In genomic region chr1:163208919-163209867, GRCm38 (mm10) we compare ENCODE assay signal across 21 mouse cellular contexts.
DNase-seq lines count a peak whose midpoint lies in the region; ATAC-seq and TF ChIP-seq lines count a peak whose summit lies in the region.
"Had no signal": no experiment of that assay in that cellular context is flagged by ENCODE, and none has a peak within 500 bp of the region (broad histone marks: within the 10 kb centered on the region; RNA-seq: fewer than 3 reads in every experiment).

No protein-coding gene starts in this region.

- no peak overlapping the region for H3K4me2 ChIP-seq in lung, postnatal 0 days (replicated peaks; ENCODE audit: low read depth, low read length)
- H3K4me2 ChIP-seq: forebrain, embryonic 13.5 days; heart, embryonic 12.5 days; hindbrain, embryonic 12.5 days; limb, embryonic 13.5 days; liver, embryonic 13.5 days had no signal

- CTCF ChIA-PET in Patski (lab: Charles Lee) = interaction anchor here (0.7 to 1.9 kb wide), 6 partner anchors 19 to 117 kb away, joined by 3 to 6 read pairs (median 4); no protein-coding TSS in a partner anchor

- no peak for TF ChIP-seq EP300 in lung, postnatal 0 days (IDR thresholded peaks at IDR 0.05)

- intact Hi-C loops in gastrocnemius, adult 2 months (cut with DNase I) = no loop called here

- H3K9me3 ChIP-seq in lung, postnatal 0 days (ENCODE audit: low read length) = no peaks in the 10 kb centered on the region
- H3K9me3 ChIP-seq: forebrain, embryonic 13.5 days; heart, embryonic 12.5 days; hindbrain, embryonic 12.5 days; limb, embryonic 13.5 days; liver, embryonic 13.5 days; midbrain, embryonic 10.5 days had no signal

- TF ChIP-seq CTCF in gastrocnemius, adult 2 months (IDR thresholded peaks at IDR 0.05) = no peak
- no peak for TF ChIP-seq CTCF in lung, postnatal 0 days (IDR thresholded peaks at IDR 0.05)
- TF ChIP-seq CTCF in Patski (IDR thresholded peaks at IDR 0.05) = peak; percentile 9
- no peak for TF ChIP-seq CTCF in embryonic fibroblast, embryonic 13.5 days (IDR thresholded peaks at IDR 0.05; ENCODE audit: borderline replicate concordance, insufficient read depth, low read length)

- ATAC-seq in lung, postnatal 0 days = no peak
- peak; percentile 98 for ATAC-seq in Patski
- ATAC-seq: activated CD4-positive, CD25-positive, alpha-beta regulatory T cell, adult 4 months; forebrain, embryonic 13.5 days had no signal

- no peak overlapping the region for H3K9ac ChIP-seq in lung, postnatal 0 days (replicated peaks; ENCODE audit: low read depth)
- H3K9ac ChIP-seq: forebrain, embryonic 13.5 days; heart, embryonic 12.5 days; hindbrain, embryonic 12.5 days; limb, embryonic 13.5 days; liver, embryonic 13.5 days had no signal

- in situ Hi-C loops in Patski (cut with MboI; ENCODE audit: low pct_unique_long_range_greater_than_20kb) = no loop called here

- no peak for TF ChIP-seq POLR2A in embryonic fibroblast, embryonic 13.5 days (IDR thresholded peaks at IDR 0.05; ENCODE audit: low read depth, low read length)

- 53% methylated on average over 14 of the region's 14 CpGs for WGBS in lung, postnatal 0 days

- no peaks in the 10 kb centered on the region for H3K27me3 ChIP-seq in lung, postnatal 0 days (replicated peaks; ENCODE audit: insufficient read depth, low read length)
- no peaks in the 10 kb centered on the region for H3K27me3 ChIP-seq in Patski
- H3K27me3 ChIP-seq: forebrain, embryonic 13.5 days; heart, embryonic 12.5 days; hindbrain, embryonic 12.5 days; limb, embryonic 13.5 days; liver, embryonic 13.5 days had no signal

- H3K36me3 ChIP-seq in lung, postnatal 0 days (ENCODE audit: insufficient read depth, low read length) = no peaks in the 10 kb centered on the region
- H3K36me3 ChIP-seq: heart, embryonic 12.5 days; hindbrain, embryonic 12.5 days; limb, embryonic 13.5 days; liver, embryonic 13.5 days; midbrain, embryonic 10.5 days had no signal

- no peak for DNase-seq in gastrocnemius, adult 2 months
- no peak for DNase-seq in gastrocnemius, postnatal 25 days
- DNase-seq in lung, postnatal 0 days (ENCODE audit: low spot score) = peak; percentile 11
- DNase-seq in lung, postnatal 14 days = no peak
- DNase-seq in Patski (ENCODE audit: low read depth, low spot score) = peak; percentile 91
- DNase-seq in spleen, postnatal 4 days (ENCODE audit: low spot score in 2 of 2) = no peak
- DNase-seq in adrenal gland, postnatal 4 days (ENCODE audit: low spot score in 2 of 2) = no peak
- DNase-seq: adrenal gland, postnatal 25 days; cerebellum, adult 18-20 months; cerebellum, postnatal 36 days; heart, postnatal 14 days; kidney, adult 8-10 months; liver, embryonic 13.5 days; thymus, postnatal 4 days had no signal

- POLR2A ChIA-PET in Patski (lab: Charles Lee) = interaction anchor here (0.6 kb wide), 1 partner anchor 24 kb away, joined by 3 read pairs; no protein-coding TSS in a partner anchor

- no peaks in the 10 kb centered on the region for H3K4me1 ChIP-seq in lung, postnatal 0 days (ENCODE audit: insufficient read depth, low read depth, low read length)
- H3K4me1 ChIP-seq in embryonic fibroblast, embryonic 13.5 days (ENCODE audit: control insufficient read depth, insufficient read depth, low read length) = peaks cover 2% of the 10 kb centered on the region; the same call in 1 of the 2 replicates
- H3K4me1 ChIP-seq: forebrain, embryonic 13.5 days; heart, embryonic 12.5 days; hindbrain, embryonic 12.5 days; liver, embryonic 13.5 days; midbrain, embryonic 10.5 days had no signal

- no peak overlapping the region for H3K4me3 ChIP-seq in gastrocnemius, adult 2 months
- no peak overlapping the region for H3K4me3 ChIP-seq in lung, postnatal 0 days (ENCODE audit: low read depth, low read length)
- no peak overlapping the region for H3K4me3 ChIP-seq in embryonic fibroblast, embryonic 13.5 days (ENCODE audit: insufficient read depth, low read length)
- H3K4me3 ChIP-seq: forebrain, embryonic 13.5 days; heart, embryonic 12.5 days; hindbrain, embryonic 12.5 days; limb, embryonic 13.5 days; liver, embryonic 13.5 days; midbrain, embryonic 10.5 days had no signal

- peak overlapping the region; percentile 10; the same call in 1 of the 2 replicates for H3K27ac ChIP-seq in gastrocnemius, adult 2 months
- H3K27ac ChIP-seq in lung, postnatal 0 days (ENCODE audit: low read length) = no peak overlapping the region
- peak overlapping the region; percentile 73 for H3K27ac ChIP-seq in embryonic fibroblast, embryonic 13.5 days (ENCODE audit: insufficient read depth, low read length)
- H3K27ac ChIP-seq: forebrain, embryonic 13.5 days; hindbrain, embryonic 12.5 days; limb, embryonic 13.5 days; liver, embryonic 13.5 days; midbrain, embryonic 10.5 days had no signal

Comparison
In these comparisons a context has a peak if more than half of its experiments do, and no peak if none do; other contexts are left out.
1. DNase-seq: peak in lung, postnatal 0 days (single experiment) and Patski (single experiment); none in gastrocnemius, adult 2 months (single experiment), gastrocnemius, postnatal 25 days (single experiment), lung, postnatal 14 days (single experiment), spleen, postnatal 4 days (0 of 2) and adrenal gland, postnatal 4 days (0 of 2).